Mouse (Mus musculus): ENCODE measurements at regions not wholly inside any gene's neighbourhood (a gene's known extent, or its start where the extent isn't known, plus 50 kb on each side); places are given as distances from the start of the nearest gene placed in this dataset.

DNA sequence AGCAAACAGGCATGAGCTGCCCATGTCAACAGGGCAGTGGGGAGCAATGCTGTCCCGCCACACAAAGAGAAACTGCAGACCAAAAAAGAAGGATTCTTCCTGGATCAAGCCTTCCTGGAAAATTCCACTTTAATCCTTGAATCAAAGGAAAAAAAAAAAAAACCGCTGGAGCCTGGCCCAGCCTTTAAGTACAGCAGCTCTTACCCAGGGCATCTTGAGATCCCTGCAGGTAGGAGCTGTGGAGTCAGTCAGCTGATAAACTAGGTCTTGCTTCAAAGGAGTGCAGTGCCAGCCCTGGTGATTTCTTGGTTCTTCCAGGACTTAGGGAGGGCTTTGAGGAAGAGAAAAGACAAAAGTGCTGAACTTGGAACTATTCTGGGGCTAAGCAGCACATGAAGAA, 181.6 kb upstream of the Dyrk2 start:
- H3K27ac ChIP-seq = no peak overlapping the region
- no peak overlapping the region for H3K4me3 ChIP-seq
- H3K4me2 ChIP-seq = no peak overlapping the region
- peaks cover 37% of the 10 kb centered on the region for H3K4me1 ChIP-seq
- no peaks in the 10 kb centered on the region for H3K9me3 ChIP-seq
- H3K36me3 ChIP-seq = no peaks in the 10 kb centered on the region
- no peaks in the 10 kb centered on the region for H3K27me3 ChIP-seq
- ATAC-seq (ENCODE audit: insufficient number of reproducible peaks, low FRiP score, low TSS enrichment, low read depth) = no peak
- 51% methylated on average over 2 of the region's 2 CpGs for WGBS
- no peak overlapping the region for H3K9ac ChIP-seq

GRCm38 (mm10) chr10:119050017-119050685, 180.1 kb upstream of the Dyrk2 start:
- Histone ChIP-seq H3K36me3 (no peaks in the 10 kb centered on the region), H3K4me2 (no peak overlapping the region), H3K9me3 (no peaks in the 10 kb centered on the region), H3K4me1 (peaks cover 27% of the 10 kb centered on the region), H3K4me3 (no peak overlapping the region), H3K27me3 (no peaks in the 10 kb centered on the region), H3K9ac (no peak overlapping the region), H3K27ac (no peak overlapping the region)
- 78% methylated on average over 18 of the region's 18 CpGs for WGBS
- no peak for ATAC-seq (ENCODE audit: insufficient number of reproducible peaks, low FRiP score, low TSS enrichment, low read depth)

DNA sequence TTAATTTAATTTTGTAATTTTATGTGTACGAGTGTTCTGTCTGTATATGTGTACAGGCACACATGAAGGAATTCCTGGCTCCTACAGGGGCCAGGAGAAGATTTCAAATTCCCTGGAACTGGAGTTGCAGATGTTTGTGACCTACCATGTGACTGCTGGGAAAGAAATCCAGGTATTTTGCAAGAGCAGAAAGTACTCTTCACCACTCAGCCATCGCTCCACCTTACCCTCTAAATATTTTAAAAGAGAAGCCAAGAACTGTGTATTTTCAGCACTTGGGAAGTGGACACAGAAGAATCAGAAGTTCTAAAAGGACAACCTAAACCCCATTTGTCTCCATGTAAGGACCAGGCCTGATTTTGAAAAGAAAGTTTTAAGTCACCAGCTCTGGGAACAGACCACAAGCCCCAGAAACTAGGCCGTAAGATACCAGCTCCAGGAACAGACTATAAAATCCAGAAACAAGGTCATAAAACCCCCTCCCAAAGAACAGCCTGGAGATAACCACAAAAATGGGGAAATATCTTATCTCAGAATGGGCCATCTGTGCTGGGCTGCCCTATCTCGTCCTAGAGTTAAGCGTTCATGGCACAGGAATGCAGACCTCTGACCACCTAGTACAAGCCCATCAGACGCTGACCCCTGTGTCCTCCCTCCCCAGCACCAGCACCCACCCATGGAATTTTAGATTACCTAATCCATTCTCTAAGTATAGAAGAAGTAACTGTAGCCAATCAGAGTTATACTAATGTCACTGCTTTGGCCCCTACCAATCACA, 178.8 kb upstream of the Dyrk2 start:
- no peak for ATAC-seq (ENCODE audit: insufficient number of reproducible peaks, low FRiP score, low TSS enrichment, low read depth)
- WGBS = 74% methylated on average over 6 of the region's 6 CpGs

DNA sequence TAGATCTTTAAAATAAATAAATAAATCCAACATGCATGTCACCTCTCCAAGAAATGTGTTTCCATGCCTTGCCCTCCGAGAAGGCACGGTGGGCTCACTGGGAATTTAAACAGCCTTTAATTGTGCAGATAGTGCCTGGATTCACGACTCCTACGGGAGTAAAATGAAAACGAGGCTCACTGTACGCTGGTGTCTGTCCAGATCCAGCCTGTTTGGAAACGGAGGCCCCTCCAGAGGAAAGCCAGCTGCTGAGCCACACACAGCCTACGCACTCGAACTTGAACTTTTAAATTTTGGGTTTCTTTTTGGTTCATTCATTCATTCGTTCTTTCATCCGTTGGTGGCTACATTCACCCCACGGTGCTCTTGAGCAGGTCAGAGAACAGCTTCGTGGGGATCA, 175.1 kb upstream of the Dyrk2 start:
- H3K27ac ChIP-seq = no peak overlapping the region
- H3K4me3 ChIP-seq = no peak overlapping the region
- no peaks in the 10 kb centered on the region for H3K4me1 ChIP-seq
- H3K27me3 ChIP-seq = no peaks in the 10 kb centered on the region
- H3K9ac ChIP-seq = no peak overlapping the region
- WGBS = 64% methylated on average over 13 of the region's 13 CpGs
- no peak for ATAC-seq (ENCODE audit: insufficient number of reproducible peaks, low FRiP score, low TSS enrichment, low read depth)
- H3K9me3 ChIP-seq = no peaks in the 10 kb centered on the region
- H3K4me2 ChIP-seq = no peak overlapping the region
- no peaks in the 10 kb centered on the region for H3K36me3 ChIP-seq

More for the DNA sequence above, 178.8 kb upstream of the Dyrk2 start:
- no peaks in the 10 kb centered on the region for H3K9me3 ChIP-seq
- H3K4me1 ChIP-seq = peaks cover 17% of the 10 kb centered on the region
- H3K4me3 ChIP-seq = no peak overlapping the region
- no peak overlapping the region for H3K4me2 ChIP-seq
- no peaks in the 10 kb centered on the region for H3K27me3 ChIP-seq
- H3K27ac ChIP-seq = no peak overlapping the region
- no peaks in the 10 kb centered on the region for H3K36me3 ChIP-seq
- no peak overlapping the region for H3K9ac ChIP-seq

GRCm38 (mm10) chr10:119043069-119043468, 173.1 kb upstream of the Dyrk2 start:
- H3K9ac ChIP-seq = no peak overlapping the region
- WGBS = 85% methylated on average over 7 of the region's 7 CpGs
- no peak for ATAC-seq (ENCODE audit: insufficient number of reproducible peaks, low FRiP score, low TSS enrichment, low read depth)
- no peak overlapping the region for H3K27ac ChIP-seq
- H3K4me3 ChIP-seq = no peak overlapping the region
- no peaks in the 10 kb centered on the region for H3K27me3 ChIP-seq
- H3K36me3 ChIP-seq = no peaks in the 10 kb centered on the region
- H3K4me2 ChIP-seq = no peak overlapping the region
- no peaks in the 10 kb centered on the region for H3K4me1 ChIP-seq
- no peaks in the 10 kb centered on the region for H3K9me3 ChIP-seq

DNA sequence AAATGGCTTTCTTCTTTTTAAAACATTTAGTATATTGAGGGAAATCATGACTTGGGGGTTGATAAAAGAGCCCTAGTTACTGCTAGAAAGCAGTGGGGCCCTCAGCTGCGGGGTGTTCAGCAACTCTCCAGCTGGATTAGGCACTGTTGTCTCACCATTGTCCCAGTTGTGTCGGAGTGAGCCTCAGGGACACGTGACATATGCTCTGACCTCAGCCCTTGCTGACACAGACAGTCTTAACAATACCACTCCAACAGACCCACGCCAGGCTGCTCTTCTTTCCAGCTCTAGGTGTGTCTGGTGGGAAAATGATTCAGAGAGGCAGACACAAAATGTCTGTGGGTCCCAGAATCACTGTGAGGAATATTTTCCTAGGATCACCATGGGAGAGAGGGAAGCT, 170.2 kb upstream of the Dyrk2 start:
- WGBS = 63% methylated on average over 4 of the region's 4 CpGs
- Histone ChIP-seq H3K4me1 (no peaks in the 10 kb centered on the region), H3K4me3 (no peak overlapping the region), H3K27me3 (no peaks in the 10 kb centered on the region), H3K27ac (no peak overlapping the region), H3K9me3 (no peaks in the 10 kb centered on the region), H3K9ac (no peak overlapping the region), H3K4me2 (no peak overlapping the region), H3K36me3 (no peaks in the 10 kb centered on the region)
- no peak for ATAC-seq (ENCODE audit: insufficient number of reproducible peaks, low FRiP score, low TSS enrichment, low read depth)

- H3K27ac ChIP-seq = no peak overlapping the region
- H3K9ac ChIP-seq = no peak overlapping the region
- ATAC-seq (ENCODE audit: insufficient number of reproducible peaks, low FRiP score, low TSS enrichment, low read depth) = no peak
- no peaks in the 10 kb centered on the region for H3K9me3 ChIP-seq
- H3K4me2 ChIP-seq = no peak overlapping the region
- no peaks in the 10 kb centered on the region for H3K27me3 ChIP-seq
- H3K4me1 ChIP-seq = no peaks in the 10 kb centered on the region
- no peaks in the 10 kb centered on the region for H3K36me3 ChIP-seq
- WGBS = 51% methylated on average over 3 of the region's 3 CpGs
- H3K4me3 ChIP-seq = no peak overlapping the region
Observed at GRCm38 (mm10) chr10:119039732-119040131, 169.7 kb upstream of the Dyrk2 start.

- Histone ChIP-seq H3K4me2 (no peak overlapping the region), H3K4me1 (no peaks in the 10 kb centered on the region), H3K27ac (no peak overlapping the region), H3K36me3 (no peaks in the 10 kb centered on the region), H3K9me3 (no peaks in the 10 kb centered on the region), H3K9ac (no peak overlapping the region), H3K27me3 (no peaks in the 10 kb centered on the region), H3K4me3 (no peak overlapping the region)
- no peak for ATAC-seq (ENCODE audit: insufficient number of reproducible peaks, low FRiP score, low TSS enrichment, low read depth)
- 76% methylated on average over 6 of the region's 6 CpGs for WGBS
Observed at GRCm38 (mm10) chr10:119038991-119039390, 169.0 kb upstream of the Dyrk2 start.

DNA sequence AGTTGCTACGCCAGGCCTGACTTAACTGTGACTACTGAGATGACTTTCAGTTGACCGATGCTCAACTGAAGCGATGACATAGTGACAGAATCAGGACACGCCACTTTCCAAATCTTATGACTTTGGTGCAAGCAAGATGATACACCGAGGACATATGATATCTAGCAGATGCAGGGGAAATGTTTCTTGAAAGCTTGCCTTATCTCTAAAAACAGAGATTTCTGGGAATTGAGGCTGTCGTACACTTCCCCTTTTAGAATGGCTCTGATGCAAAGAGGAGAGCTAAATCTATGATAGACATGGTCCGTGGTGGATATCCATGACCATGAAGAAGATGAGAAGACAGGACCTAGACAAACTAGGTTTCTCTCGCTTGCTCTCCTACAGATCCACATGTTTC, 167.8 kb upstream of the Dyrk2 start:
- no peak overlapping the region for H3K27ac ChIP-seq
- no peaks in the 10 kb centered on the region for H3K9me3 ChIP-seq
- no peaks in the 10 kb centered on the region for H3K4me1 ChIP-seq
- no peak overlapping the region for H3K9ac ChIP-seq
- H3K36me3 ChIP-seq = no peaks in the 10 kb centered on the region
- 93% methylated on average over 8 of the region's 8 CpGs for WGBS
- no peak overlapping the region for H3K4me3 ChIP-seq
- no peak for ATAC-seq (ENCODE audit: insufficient number of reproducible peaks, low FRiP score, low TSS enrichment, low read depth)
- H3K27me3 ChIP-seq = no peaks in the 10 kb centered on the region
- H3K4me2 ChIP-seq = no peak overlapping the region

DNA sequence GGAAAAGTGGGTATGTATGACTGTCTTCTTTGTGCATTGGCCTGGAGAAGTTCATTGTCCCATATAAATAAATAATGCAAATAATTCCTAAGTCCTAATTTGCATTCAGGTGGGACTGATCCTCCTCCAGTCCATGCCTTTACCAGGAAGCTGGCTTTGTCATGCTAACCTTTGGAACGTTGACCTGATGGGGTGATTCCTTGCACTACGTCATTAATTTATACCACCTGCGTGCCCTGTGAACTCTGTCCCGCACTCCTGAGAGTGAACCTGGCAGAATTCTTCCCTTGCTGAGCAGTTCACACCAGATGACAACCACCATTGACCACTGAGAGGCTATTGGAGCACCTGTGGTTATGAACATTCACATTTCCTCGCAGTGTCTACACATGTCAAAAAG, 165.9 kb upstream of the Dyrk2 start:
- WGBS = 79% methylated on average over 5 of the region's 5 CpGs
- Histone ChIP-seq H3K27ac (no peak overlapping the region), H3K9me3 (no peaks in the 10 kb centered on the region), H3K4me3 (no peak overlapping the region), H3K4me1 (no peaks in the 10 kb centered on the region), H3K9ac (no peak overlapping the region), H3K36me3 (no peaks in the 10 kb centered on the region), H3K4me2 (no peak overlapping the region), H3K27me3 (no peaks in the 10 kb centered on the region)
- no peak for ATAC-seq (ENCODE audit: insufficient number of reproducible peaks, low FRiP score, low TSS enrichment, low read depth)

- 72% methylated on average over 4 of the region's 4 CpGs for WGBS
- no peaks in the 10 kb centered on the region for H3K27me3 ChIP-seq
- no peaks in the 10 kb centered on the region for H3K4me1 ChIP-seq
- H3K9me3 ChIP-seq = no peaks in the 10 kb centered on the region
- H3K36me3 ChIP-seq = no peaks in the 10 kb centered on the region
- H3K27ac ChIP-seq = no peak overlapping the region
- H3K4me3 ChIP-seq = no peak overlapping the region
- H3K9ac ChIP-seq = no peak overlapping the region
- no peak overlapping the region for H3K4me2 ChIP-seq
- ATAC-seq (ENCODE audit: insufficient number of reproducible peaks, low FRiP score, low TSS enrichment, low read depth) = no peak
Observed at GRCm38 (mm10) chr10:119034396-119034795, 164.4 kb upstream of the Dyrk2 start.

- ATAC-seq (ENCODE audit: insufficient number of reproducible peaks, low FRiP score, low TSS enrichment, low read depth) = no peak
- Histone ChIP-seq H3K27ac (no peak overlapping the region), H3K4me2 (no peak overlapping the region), H3K4me3 (no peak overlapping the region), H3K9me3 (no peaks in the 10 kb centered on the region), H3K4me1 (0 out of 2 replicates have a peak, but pooled peaks cover 3% of the 10 kb centered on the region), H3K9ac (no peak overlapping the region), H3K36me3 (no peaks in the 10 kb centered on the region), H3K27me3 (no peaks in the 10 kb centered on the region)
- 70% methylated on average over 16 of the region's 16 CpGs for WGBS
Observed at GRCm38 (mm10) chr10:119031282-119032275, 161.6 kb upstream of the Dyrk2 start.

All from limb, embryonic 15.5 days (tissue).